Mouse (Mus musculus) induced T-regulatory cell, adult 2 months (primary cell): ENCODE data around the gene Slc38a10.

ENCODE experiments used
- DNase-seq: peaks from one replicate; pipeline ENCODE4 v3.0.0-alpha.2; 2012; ENCODE audit warnings: low read depth

The Slc38a10 gene

DNA sequence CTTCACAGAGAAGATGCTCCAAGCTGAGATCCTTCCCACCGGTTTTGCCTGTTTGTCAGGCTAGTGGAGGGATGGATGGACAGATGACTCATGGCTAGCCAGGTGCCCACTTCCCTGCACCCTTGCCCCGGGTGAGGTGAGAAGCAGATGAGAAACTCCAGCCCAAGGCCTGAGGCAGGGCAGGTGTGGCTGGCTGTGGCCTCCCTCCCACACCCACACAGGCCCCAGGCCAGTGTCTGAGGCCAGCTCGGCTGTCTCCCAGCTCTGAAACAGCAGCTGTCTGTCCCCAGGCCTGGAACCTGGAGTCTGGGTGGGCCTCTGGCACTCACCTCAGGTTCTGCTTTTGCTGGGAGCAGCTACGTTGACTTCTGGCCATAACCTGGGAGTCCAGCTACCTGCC is 24.8 kb upstream of the Slc38a10 start:
- DNase-seq, result no peak

GRCm38 (mm10) chr11:120173213-120173612 is 22.1 kb upstream of the Slc38a10 start:
- DNase-seq, result no peak

DNA sequence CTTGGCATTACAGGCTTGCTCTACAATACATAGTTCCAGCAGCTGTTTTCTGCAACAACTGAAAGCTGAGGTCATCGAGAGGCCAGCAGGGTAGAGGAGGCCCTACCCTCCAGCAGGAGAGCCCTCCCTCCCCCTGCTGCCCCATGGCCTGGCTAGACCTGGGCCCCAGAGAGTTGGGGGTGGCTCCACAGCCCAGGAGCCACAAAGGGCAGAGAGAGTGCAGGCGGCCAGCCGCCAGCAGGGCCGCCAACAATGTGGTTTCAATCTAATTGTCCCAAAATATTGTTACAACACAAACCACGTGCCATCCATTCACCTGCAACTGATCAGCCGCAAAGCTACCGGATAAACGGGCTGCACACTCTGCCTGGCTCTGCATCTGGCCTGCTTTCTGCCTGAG is 20.0 kb upstream of the Slc38a10 start:
- no peak for DNase-seq

DNA sequence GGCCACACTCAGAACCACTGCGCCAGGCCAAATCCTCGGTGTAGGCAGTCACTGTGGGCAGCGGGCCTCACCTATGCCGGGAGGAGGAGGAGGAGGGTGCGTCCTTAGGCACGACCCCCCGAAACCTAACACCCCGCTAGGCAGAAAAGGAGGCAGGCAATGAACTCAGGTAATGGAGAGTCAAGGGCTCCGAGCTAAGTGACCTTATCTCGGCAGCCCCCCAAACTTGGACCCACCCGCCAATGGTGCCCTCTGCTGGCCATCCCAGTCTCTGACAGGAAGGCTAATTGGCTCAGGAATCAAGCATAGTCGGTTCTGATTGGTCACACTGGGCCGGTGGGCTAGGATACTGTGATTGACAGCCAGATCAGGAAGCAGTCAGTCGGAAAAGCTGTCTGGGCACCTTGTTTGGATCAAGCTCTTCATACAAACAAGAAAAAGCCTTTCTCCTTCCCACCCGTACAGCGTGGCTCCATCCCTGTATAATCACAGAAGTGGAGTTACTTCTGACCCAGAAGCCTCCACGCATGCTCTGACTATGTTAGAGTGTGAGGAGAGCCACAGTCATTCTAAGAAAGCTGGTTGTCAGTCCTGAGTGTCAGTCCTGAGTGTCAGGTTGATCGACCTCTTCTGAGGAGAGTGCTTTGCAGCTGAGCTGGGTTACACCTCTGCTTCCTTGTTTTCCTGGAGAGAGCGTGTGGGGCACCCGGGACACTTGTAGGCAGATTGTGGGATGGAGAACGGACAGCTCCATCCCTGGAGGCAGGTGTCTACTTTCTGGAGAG is 18.3 kb upstream of the Slc38a10 start:
- DNase-seq, result no peak

GRCm38 (mm10) chr11:120168516-120168915 is 17.4 kb upstream of the Slc38a10 start:
- DNase-seq, result no peak

GRCm38 (mm10) chr11:120167921-120168356 is 16.8 kb upstream of the Slc38a10 start:
- no peak for DNase-seq

- no peak for DNase-seq
Observed at GRCm38 (mm10) chr11:120167059-120167458, 15.9 kb upstream of the Slc38a10 start.

DNA sequence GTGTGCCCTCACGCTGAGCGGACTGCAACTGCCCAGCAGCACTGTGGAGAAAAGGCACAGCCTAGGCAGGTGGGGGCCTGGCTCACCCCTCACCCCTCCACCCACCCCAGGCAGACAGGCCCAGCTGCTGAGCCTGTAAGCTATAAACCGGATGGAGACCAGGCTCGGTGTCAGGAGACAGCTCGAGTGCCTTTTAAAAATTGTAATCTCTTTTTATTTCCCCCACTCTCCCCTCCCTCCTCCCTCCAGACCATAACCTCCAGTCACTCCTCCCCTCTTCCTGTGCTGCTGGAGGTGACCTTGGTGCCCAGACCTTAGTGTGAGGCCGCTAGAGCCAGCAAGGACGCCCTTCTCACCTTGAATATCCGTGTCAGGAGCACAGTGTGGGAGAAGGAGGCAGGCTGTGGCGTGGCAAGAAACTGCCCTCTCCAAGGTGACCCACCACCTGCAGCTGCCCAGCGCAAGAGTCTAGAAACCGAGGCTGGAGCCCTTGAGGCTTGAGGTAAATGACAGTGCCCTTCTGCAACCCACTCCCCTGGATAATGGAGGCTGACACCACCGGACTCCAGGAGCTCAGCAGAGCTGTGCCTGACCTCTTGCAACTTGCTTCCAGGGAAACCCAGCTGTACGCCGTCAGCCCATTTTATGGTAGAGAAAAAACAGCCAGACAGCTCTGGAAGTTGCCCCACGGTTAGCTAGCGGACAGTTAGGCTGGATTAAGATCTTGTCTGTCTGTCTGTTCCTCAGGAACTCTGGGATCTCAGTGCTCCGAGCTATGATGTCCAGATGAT is 13.5 kb upstream of the Slc38a10 start:
- DNase-seq, result no peak

DNA sequence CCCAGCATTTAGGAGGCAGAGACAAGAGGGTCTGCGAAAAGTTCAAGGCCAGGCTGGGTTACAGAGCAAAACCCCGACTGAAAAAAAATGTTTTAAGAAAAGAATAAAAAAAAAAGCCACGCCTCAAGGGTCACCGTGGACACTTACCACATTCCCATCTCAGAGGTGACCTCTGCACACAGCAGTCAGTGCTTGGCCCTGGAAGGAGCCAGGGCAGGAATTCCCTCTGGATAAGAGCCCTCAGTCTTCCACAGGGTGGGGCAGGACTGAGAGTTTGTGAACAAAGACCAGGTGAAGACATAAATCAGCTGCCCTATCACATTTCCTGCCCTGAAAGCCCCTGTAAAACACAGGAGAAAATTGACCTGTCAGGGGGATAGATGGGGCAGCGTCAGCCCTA is 12.9 kb upstream of the Slc38a10 start:
- DNase-seq, result no peak

GRCm38 (mm10) chr11:120163207-120163606 is 12.1 kb upstream of the Slc38a10 start:
- peak; percentile 41 for DNase-seq

DNA sequence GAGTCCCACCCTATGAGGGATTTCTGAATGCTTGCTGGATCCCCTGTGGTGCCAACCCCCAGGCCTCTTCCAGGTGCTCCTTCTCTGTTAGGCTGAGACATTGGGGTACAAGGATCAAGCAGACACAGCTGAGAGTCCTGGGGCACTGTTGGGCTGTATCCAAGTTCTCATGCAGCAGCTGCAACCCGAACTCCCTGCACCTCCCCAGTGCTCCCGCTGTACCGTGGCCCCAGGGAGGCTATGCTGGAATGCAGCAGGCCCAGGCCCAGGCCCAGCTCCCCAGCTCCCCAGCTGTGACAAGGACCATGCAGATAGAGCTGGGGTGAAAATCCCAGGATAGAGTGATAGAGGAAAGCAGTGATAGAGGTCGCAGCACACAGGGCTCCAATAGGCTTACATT is 10.1 kb upstream of the Slc38a10 start:
- no peak for DNase-seq

GRCm38 (mm10) chr11:120160478-120160877 is 9.3 kb upstream of the Slc38a10 start:
- DNase-seq, result no peak

DNA sequence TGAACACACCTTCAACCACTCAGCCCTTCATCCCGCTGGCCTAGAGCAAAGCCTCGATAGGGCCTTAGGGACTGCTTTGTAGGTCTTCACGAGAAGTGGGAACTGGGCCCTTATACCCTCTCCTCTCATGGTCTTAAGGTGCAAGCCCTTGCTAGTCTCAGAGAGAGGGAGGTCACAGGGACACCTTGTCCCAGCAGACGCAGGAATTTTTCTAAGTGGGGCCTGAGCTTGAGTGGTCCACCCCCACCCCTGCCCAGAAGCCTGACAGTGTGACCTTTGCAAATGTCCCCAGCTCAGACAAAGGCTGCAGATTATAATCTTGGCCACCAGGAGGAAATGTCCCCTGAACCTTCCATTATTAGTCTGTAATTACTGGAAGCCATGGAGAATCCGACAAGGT is 8.5 kb upstream of the Slc38a10 start:
- DNase-seq, result no peak

DNA sequence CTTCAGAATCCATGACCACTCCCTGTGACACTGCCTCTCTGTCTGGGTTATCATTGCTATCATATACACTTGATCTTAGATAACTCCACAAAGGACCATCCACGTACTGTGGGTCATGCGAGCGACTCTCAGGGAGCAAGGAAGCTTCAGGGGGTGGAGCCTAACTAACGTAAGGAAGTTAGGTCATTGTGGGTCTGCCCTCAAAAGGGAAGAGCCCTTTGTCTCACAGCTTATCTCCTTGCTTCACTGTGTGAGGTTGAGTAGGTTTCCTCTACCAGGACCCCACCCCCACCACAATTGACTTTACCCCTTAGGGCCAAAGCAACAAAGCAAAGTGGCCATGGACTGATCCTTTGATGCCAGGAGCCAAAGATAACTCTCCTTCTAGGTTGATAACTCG is 7.7 kb upstream of the Slc38a10 start:
- DNase-seq, result peak; percentile 55

DNA sequence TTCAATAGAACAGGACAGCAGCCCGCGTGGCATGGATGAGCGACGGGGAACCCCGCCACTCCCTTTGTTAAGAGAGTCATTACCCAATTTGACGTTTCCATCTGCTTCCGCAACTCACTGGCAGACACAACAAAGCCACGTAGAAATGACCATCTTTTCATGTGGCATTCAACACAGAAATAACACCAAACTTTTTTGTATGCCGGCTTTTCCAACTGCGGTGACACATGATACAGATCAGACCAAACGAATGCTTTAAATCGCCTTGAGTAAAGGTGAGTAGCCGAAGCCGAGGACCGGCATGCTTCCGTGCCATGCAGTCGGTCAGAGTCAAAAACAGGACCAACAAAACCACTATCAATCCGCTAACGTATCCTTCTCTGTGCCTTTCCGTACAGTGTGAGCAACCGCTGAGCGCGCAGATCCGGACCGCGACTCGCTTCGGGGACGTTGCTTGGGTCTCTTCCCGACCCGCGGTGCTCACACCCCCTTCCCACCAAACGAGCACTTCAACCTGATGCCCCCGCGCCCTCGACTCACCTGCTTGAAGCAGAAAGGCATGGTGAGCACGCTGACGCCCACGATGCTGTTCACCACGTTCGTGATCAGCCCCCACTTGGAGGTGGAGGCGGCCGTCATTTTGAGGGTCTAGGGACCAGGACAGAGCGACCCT is 570 bp downstream of the Slc38a10 start:
- DNase-seq, result peak; percentile 82

- DNase-seq, result peak; percentile 56
Observed at GRCm38 (mm10) chr11:120149510-120150200, 1.5 kb downstream of the Slc38a10 start.

GRCm38 (mm10) chr11:120148201-120148855 is 2.8 kb downstream of the Slc38a10 start:
- DNase-seq, result no peak

DNA sequence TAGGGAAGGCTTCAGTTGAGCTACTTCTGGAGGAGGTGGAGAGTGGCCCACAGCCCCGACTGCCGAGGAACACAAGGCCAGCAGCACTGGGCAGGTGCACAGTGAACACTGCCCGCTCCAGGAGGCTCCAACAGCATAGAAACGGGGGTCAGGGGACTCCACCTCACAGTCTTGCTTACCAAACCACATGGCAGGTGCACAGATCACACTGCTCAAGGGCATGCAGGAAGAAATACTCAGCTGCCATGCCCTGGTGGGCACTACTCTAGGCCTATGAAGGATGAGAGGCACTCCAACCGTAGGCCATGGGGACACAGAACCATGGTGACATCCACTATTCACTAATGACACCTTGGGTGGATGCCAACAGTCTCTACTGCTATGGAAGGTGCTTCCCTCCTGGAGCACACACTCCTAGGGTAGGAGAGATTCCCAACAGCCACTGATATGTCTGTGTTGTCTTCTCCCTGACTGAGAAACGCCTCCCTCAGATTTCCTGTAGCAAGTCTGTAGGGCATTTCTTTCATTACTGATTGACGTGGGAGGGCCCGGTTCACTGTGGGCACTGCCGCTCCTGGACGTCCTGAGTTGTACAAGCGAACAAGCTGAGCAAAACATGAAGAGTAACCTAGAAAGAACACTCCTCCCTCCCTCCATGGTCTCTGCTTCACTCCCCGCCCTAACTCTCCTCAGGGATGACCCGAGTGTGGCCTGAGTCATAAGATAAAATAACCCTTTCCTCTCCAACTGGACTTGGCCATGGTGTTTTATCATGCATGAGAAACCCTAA is 7.2 kb downstream of the Slc38a10 start:
- DNase-seq, result no peak

- peak; percentile 65 for DNase-seq
Observed at GRCm38 (mm10) chr11:120142601-120143051, 8.5 kb downstream of the Slc38a10 start.

DNA sequence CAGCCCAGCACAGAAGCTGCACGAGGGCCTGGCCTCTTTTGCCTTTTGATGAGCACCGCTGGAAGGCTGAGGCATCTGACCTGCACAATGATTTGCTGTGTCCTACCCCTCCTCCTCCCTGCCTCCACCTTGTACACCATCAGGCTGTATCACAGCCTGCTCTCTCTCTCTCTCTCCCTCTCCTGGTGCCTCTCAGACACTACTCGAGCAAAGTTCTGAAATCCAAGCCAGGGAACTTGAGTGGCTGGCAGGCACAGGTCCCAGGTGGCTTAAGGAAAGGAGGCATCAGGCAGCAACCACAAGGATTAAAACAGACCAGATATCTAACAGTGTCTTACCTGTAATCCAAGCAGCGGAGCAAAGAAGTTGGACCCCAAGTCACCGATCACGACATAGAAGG is 10.9 kb downstream of the Slc38a10 start:
- DNase-seq, result no peak

GRCm38 (mm10) chr11:120139309-120139731 is 11.8 kb downstream of the Slc38a10 start:
- DNase-seq, result peak; percentile 60
